Mouse (Mus musculus) retina, adult 2 months (tissue): ENCODE measurements around the gene Frmpd2.
"Not testable (repeated sequence)": the region's sequence is repeated elsewhere in the genome, so short reads cannot be mapped to it uniquely, and the experiment has no call there.

Source experiments
- DNase-seq: peaks from one replicate; pipeline ENCODE4 v3.0.0-alpha.2; 2012; ENCODE audit warnings: low read depth, low spot score

The Frmpd2 gene

GRCm38 (mm10) chr14:33471331-33471730 is at the start of gene Frmpd2:
TSS of gene Frmpd2 (plus strand) at chr14:33471696.
- DNase-seq: peak; percentile 86

GRCm38 (mm10) chr14:33423003-33423402 is 48.5 kb upstream of the Frmpd2 start:
- DNase-seq: no peak

GRCm38 (mm10) chr14:33424124-33424523 is 47.4 kb upstream of the Frmpd2 start:
- no peak for DNase-seq

- DNase-seq: not testable (repeated sequence)
Measured at GRCm38 (mm10) chr14:33432485-33432884, 39.0 kb upstream of the Frmpd2 start.

GRCm38 (mm10) chr14:33443780-33444179 is 27.7 kb upstream of the Frmpd2 start:
- no peak for DNase-seq

GRCm38 (mm10) chr14:33445962-33446361 is 25.5 kb upstream of the Frmpd2 start:
- DNase-seq: no peak

- DNase-seq: no peak
Measured at GRCm38 (mm10) chr14:33446561-33447023, 24.9 kb upstream of the Frmpd2 start.

- peak; percentile 96 for DNase-seq
Measured at GRCm38 (mm10) chr14:33447027-33447569, 24.4 kb upstream of the Frmpd2 start, which contains the start of gene Mapk8. TSS of gene Mapk8 (minus strand) at chr14:33447158.

GRCm38 (mm10) chr14:33448276-33448675 is 23.2 kb upstream of the Frmpd2 start:
- no peak for DNase-seq

GRCm38 (mm10) chr14:33449296-33449840 is 22.1 kb upstream of the Frmpd2 start:
- DNase-seq: no peak

GRCm38 (mm10) chr14:33450331-33450730 is 21.2 kb upstream of the Frmpd2 start:
- DNase-seq: no peak

- no peak for DNase-seq
Measured at GRCm38 (mm10) chr14:33463658-33464057, 7.8 kb upstream of the Frmpd2 start.

- DNase-seq: no peak
Measured at GRCm38 (mm10) chr14:33467766-33468165, 3.7 kb upstream of the Frmpd2 start.

GRCm38 (mm10) chr14:33474461-33474860 is 3.0 kb downstream of the Frmpd2 start:
- no peak for DNase-seq

GRCm38 (mm10) chr14:33476094-33476760 is 4.7 kb downstream of the Frmpd2 start:
- no peak for DNase-seq

- DNase-seq: no peak
Measured at GRCm38 (mm10) chr14:33481991-33482390, 10.5 kb downstream of the Frmpd2 start.

- no peak for DNase-seq
Measured at GRCm38 (mm10) chr14:33487805-33488550, 16.5 kb downstream of the Frmpd2 start.

- DNase-seq: no peak
Measured at GRCm38 (mm10) chr14:33495226-33495625, 23.7 kb downstream of the Frmpd2 start.

GRCm38 (mm10) chr14:33497418-33497817 is 25.9 kb downstream of the Frmpd2 start:
- no peak for DNase-seq

- DNase-seq: no peak
Measured at GRCm38 (mm10) chr14:33498849-33499248, 27.4 kb downstream of the Frmpd2 start.

- DNase-seq: no peak
Measured at GRCm38 (mm10) chr14:33500631-33501030, 29.1 kb downstream of the Frmpd2 start.

GRCm38 (mm10) chr14:33503311-33503710 is 31.8 kb downstream of the Frmpd2 start:
- DNase-seq: no peak
